Mouse (Mus musculus) fibroblast of lung, adult 2 months (primary cell): ENCODE measurements around the gene Cdk20.

Experiments used
- DNase-seq: peaks from one replicate; pipeline ENCODE4 v3.0.0-alpha.2; 2011; ENCODE audit warnings: low read depth

The Cdk20 gene

DNA sequence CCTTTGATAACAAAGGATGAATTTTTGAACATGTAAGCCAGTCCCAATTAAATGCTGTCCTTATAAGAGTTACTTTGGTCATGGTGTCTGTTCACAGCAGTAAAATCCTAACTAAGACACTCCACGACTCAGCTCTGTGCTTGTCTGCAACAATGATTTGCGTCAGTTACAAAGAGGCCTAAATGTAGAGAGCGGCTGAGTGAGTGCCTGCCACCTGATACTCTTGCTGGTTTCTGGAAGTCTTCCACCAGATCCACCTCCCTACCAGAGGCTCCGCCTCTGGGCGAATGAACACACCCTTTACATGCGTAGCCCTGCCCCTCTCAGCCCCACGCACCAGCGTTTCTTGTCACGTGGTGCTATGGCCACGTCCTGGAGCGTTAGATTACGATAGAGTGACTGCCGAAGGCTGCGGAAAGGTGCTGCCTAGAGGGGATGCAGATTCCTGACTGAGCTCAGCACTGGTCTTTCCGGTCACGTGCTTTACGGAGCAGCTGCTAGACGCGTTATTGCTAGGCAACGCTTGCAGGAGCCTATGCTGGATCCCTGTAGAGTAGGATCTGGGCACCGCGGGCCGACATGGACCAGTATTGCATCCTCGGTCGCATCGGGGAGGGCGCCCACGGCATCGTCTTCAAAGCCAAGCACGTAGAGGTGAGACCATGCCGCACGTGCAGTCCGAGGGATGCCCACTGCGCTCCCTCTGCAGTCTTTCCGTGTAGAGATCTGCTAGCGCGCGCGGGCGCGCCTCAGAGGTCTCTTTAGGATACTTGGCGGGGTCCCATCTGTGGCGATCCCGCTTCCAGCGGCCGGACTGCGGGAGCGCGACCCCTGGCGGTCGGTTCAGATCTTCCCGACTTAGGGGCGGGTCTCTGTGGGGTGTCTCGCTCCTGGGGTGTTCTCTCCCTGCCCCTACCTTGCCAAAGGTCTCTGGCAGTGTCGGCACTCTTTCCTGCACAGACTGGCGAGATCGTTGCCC, at the start of gene Cdk20:
Gene Cdk20 (plus strand): TSS at position 298 of the 979 bp plus-strand sequence.
- DNase-seq: peak; percentile 95

DNA sequence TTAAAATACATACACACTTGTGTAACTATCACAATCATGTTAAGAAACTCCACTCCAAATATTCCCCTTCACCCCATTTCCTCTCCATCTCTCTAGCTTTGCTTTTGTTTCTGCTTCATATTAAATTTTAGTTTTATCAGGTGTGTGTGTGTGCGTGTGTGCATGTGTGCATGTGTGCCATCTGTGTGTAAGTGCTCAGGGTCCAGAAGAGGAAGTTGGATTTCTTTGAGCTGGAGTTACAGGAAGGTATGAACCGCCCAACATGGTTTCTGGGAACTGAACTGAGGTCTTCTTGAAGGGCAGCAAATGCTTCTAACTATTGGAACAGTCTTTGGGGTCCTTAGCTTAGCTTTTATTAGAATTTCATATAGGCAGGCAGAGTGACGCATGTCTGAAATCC, 47.2 kb upstream of the Cdk20 start:
- DNase-seq: no peak

DNA sequence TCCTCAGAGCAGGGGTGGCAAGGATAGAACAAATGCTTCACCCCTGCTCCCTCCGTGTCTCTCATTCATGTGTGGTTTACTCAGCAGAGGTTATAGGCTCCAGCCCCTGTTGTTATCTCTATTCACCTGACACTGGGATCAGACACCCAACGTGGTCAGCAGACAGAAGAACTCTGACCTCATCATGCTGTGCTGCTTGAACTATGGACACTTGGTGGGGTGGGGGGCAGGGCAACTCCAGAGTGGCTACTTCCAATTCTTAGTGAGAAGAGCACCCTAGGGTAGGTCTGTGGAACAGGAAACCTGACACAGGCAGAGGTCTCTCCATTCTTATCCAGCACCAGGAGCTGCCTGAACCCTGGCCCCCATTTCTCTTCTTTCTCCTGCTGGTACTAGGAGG, 46.1 kb upstream of the Cdk20 start:
- DNase-seq: no peak

DNA sequence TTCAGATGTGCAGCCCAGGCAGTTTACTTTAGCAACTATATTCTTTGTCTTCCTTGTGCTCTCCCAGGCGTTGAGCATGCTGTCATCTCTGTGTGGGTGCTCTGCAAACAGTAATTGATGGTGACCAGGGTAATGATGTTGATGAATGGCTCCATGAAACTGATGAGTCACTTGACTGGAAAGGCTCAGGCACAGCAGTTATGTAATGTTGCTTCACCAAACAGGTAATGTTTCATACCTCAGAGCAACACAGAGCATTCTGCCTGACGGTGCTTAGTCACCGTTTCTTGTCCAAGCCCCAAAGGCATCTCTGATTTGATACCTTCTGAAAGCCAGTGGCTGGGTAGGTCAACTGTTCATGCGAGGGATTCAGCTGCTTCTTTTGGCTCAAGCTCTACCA, 43.7 kb upstream of the Cdk20 start:
- peak; percentile 45 for DNase-seq

DNA sequence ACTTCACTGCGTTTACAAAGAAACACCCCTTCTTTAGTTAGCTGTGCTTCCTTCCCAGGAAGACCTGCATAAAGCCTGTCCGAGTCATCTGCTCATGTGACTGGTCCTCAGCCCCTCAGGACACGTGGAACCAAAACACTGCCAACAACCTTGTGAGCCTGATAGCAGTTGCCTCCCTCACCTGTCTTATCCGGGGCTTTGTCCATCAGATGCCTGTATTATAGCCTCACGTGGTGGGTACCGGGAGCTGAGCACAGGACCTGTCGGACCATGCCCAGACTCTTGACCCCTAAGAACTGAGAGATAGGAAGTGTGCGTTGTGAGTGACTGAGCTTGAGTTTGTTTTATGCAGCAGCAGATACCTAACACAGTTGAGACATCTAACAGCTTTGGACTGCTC, 35.1 kb upstream of the Cdk20 start:
- no peak for DNase-seq

DNA sequence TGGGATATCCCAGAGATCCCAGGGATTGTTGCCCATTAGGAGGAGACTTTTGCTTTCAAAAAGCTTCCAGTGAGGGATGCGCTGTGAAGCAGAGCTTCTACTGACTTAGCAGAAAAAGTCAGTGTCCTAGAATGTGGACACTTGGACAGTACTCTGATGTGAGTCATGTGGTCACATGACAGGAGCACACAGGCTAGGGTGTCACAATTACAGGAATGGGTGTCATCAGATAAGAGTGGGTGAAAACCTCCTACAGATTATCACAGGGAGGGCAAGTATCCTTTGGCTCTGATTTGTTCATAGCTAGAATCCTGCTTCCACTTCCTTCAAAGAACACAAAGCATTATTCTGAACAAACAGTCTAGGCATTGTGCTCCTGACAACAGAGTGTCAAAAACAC, 34.0 kb upstream of the Cdk20 start:
- no peak for DNase-seq

DNA sequence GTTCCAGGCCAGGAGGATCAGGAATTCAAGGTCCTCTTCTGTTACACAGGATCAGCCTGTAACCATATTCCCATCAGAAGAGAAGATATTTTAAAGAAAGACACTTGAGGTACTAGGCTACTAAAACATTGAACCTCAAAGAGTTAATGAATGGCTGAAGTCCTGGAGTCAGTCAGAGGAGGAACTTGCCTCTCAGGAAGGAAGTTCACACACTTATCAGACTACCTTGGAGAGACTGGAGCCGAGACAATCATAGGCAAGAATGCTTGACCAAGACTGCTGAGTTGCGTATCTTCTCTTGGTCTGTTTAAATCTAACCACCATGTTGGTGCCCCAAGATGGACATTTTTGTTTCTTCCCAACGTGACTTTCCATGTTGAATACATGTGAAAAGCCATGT, 32.2 kb upstream of the Cdk20 start:
- no peak for DNase-seq

DNA sequence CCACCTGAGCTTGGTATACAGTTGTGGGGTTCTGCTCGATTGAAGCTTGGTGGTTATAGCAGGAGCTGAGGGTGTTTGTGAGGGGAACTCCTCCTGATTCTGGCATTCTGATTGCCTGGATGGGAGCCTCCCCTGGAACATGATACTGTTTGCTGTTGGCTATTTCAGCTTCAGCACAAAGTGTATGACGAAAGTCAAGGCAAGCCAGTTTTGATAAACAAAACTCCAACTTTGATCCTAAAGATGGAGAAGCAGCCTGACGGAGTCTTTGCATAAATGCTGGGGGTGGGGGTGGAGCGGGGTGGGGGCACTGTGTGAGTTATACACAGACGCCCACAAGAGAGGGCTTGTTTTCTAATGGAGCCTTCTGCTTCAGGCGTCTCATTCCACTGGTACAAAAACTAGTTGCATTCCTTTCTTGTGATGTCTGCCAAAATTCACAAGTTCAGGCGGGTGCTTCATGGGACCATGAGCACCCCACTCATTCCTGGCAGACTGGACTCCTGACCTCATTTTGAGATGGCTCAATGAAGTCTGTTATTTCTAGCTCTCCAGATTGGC, 31.2 kb upstream of the Cdk20 start:
- DNase-seq: peak; percentile 64

DNA sequence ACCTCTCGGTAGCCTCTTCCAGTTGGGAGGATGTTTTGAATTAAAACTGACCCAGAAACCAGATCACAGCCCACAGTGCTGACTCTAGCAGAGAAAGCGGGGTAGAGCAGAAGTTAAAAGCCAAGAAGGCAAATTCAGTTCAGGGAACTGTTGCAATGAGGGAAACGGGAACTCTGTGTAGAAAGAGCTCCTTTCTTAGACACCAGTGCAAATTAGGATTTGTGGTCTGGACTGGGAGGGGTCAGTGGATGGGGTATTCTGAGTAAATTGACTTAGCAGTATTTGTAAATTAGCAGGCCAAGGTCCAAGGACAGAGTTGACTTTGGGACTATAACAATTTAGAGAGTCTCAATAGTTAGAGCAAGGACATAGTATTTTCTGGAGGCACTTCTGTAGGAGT, 30.1 kb upstream of the Cdk20 start:
- no peak for DNase-seq

DNA sequence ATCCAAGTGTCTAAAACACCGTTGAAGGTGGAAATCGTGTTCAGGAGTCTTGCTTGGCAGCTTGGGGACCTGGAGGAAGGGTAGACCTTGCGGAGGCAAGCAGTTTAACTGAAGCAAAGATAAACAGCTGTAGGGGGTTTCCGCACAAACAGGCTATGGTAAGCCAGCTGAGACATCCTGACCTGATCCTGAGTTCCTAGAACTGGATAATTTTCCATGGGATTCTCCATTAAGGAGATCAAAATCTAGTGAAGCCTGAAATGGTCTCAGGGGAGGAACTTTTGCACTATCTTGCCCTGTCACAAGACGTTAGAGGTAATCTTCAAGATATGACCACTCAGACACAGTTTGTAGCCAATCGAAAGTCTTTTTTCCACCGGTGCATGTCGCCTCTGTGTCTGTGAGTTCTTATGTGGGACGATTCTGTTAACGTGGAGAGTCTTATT, 29.6 kb upstream of the Cdk20 start:
- no peak for DNase-seq

DNA sequence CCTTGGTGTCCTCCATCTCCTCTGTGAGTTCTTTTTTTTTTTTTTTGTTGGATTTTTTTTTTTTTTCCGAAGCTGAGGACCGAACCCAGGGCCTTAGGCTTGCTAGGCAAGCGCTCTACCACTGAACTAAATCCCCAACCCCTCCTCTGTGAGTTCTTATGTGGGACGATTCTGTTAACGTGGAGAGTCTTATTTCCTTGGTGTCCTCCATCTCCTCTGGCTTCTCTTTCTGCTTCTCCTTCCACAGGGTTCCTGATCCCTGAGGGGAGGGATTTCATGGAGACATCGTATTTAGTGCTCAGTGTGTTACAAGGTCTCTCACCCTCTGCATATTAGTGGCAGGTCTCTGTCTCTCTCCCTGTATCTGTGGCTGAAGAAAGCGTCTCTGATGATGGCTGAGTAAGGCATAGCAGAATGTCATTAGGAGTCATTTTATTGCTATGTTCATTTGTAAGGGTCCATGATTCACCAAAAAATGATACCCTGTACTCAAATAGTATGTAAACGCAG, 29.1 kb upstream of the Cdk20 start:
- no peak for DNase-seq

DNA sequence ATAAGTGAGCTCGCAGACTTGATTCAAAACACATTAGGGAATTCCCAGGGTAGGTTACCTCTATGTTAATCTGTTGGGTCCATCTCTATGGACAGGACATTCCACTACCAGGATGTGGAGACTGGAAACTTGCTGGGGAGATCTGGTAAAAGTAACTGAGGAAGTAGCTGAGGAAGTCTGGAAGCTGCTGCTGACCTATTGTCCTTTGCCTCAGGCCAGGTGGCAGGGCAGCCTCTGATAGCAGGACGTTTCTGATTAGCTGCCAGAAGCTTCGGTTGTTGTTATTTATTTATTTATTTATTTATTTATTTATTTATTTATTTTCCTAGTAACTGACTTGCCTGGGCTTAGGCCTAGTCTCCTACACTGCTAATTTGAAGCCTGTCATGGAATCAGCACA, 28.6 kb upstream of the Cdk20 start:
- DNase-seq: no peak

DNA sequence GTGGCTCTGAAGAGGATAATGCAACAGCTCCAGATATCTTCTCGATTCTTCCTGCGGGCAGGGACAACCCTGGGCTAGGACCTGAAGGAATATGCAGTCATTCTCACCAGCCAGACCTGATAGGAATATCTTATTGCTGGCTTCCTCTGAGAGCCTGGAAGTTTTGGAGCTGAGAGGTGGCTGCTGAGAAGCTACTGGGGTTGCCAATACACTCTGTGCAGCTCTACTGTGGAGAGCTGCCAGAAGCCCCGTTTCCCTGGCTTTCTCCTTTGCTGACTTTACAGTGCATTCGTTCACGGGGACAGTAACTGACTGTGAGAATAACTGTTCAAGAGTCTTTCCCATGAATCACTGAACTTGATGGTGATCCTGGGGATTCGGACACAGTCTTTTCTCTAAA, 26.6 kb upstream of the Cdk20 start:
- DNase-seq: no peak

DNA sequence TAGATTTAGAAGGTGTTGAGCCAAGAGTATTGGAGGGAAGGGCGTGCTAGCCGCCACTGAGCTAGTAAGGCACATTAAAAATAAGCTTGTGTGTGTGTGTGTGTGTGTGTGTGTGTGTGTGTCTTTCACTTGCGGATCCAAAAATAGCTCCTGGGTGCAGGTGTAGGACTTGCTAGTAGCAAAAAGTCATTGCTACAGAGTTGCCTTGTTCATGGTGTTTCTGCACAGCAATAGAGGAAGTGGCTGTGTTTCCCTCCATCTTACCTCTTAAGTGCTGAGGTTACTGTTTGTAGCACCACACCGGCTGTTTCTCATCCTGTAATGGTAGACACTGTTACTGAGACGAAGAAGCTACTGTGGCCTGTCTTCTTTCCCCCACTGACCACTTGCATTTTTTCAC, 24.1 kb upstream of the Cdk20 start:
- no peak for DNase-seq

DNA sequence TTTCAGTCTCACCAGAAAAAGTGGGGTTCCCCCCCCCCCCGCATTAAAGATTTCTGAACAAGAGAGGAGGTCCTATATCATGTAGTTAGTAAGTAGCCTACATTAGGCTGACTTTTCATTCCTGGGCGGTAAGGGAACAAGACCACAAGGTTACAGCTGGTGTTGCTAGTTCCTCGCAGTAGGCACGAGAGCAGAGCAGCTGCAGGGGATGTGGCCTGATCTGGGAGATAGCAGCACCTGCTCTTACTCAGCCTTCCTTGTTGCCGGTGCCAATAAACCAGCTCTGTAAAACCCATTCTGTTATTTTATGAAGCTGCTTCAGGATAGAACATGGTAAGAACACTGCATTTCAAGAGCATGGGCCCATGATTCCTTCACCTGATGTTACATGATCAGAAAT, 21.5 kb upstream of the Cdk20 start:
- no peak for DNase-seq

DNA sequence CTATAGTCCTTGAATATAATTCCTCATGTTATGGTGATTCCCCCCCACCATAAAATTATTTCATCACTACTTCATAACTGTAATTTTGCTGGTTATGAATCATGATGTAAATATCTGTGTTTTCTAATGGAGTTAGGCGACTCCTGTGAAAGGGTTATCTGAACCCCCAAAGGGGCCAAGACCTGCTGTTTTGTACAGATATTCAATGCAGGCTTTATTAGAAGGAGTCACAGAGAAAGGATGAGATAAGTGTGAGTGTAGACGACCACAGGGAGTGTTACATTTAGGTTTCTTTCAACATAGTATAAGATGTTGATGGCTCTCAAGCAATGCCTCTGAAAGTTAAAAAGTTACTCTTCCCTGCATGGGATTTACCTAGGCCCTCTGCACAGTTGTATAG, 20.8 kb upstream of the Cdk20 start:
- DNase-seq: no peak

DNA sequence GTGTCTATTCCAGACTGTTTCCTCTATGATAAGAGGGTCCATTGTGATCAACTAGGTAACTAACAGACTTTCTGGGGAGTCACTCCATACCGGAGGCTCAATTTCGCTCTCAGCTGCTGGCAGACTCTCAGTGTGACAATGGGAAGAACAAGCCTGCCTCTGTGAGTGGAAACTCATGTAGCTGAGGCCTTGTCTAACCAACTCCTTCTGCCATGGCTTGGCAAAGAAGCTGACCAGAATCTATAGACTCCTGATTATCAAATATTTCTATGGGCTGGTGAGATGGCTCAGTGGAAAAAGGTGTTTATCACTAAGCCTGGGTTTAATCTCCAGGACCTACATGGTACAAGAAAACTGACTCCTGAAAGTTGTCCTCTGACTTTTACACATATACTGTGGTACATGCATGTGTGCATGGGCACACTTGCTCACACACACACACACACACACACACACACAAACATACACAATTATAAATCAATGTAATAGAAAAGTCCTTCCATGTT, 19.3 kb upstream of the Cdk20 start:
- no peak for DNase-seq

DNA sequence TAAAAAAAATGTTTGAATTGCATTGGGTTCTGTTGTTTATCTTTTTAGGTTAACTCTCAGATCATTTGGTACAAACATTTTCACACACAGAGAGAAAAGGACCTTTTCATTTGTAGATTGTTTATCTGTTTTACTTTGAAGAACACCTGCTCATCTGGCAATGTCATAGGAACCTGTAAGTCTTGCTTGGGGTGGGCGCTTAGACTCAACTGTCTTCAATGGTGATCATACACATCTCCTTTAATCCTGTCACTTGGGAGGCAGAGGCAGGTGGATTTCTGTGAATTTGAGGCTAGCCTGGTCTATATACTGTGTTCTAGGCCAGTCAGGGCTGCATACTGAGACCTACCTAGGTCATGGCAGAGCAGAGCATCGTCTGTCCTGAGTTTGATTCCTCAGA, 16.5 kb upstream of the Cdk20 start:
- DNase-seq: no peak

DNA sequence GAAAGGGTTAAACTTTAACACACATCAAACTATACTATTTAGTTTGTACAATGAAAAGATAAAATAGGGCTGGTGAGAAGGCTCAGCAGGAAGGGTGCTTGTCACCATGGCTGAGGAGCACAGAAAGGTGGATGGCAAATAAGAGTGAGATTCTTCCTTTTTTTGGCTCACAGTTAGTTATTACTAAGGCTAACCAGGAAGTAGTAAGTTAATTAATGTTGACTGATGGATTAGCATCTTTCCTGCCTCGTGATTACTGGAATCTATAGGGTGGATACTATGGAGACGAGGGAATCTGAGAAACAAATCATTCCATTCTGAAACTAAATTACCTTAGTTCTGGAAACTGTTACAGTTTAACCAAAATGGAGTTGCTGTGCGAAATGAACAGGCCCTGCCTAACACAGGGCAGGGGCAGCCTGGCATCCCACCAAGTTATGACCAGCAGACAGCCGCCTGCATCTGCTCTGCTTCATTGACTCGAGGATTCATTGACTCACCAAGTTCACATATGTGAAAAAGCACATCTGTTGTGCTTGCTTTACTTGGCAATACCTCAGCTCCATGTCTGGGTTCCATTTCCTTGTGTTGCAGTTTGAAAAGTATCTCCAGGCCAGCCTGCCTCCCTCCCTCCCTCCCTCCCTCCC, 15.0 kb upstream of the Cdk20 start:
- no peak for DNase-seq

DNA sequence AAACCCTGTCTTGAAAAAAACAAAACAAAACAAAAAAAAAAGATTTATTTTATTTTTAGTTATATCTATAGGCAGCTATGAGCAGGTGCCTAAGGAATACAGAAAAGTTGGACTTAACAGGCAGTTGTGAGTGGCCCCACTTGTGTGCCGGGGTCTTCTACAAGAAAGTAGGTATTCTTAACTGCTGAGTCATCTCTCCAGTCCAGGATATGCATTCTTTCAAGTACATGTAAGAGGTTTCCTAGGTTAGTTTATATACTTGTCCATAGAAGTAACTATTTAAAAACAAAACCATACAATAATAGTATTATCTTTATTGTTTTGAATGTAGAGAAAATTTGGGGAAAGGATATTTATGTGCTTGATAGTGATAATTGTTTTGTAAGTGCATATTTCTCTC, 11.3 kb upstream of the Cdk20 start:
- DNase-seq: no peak

DNA sequence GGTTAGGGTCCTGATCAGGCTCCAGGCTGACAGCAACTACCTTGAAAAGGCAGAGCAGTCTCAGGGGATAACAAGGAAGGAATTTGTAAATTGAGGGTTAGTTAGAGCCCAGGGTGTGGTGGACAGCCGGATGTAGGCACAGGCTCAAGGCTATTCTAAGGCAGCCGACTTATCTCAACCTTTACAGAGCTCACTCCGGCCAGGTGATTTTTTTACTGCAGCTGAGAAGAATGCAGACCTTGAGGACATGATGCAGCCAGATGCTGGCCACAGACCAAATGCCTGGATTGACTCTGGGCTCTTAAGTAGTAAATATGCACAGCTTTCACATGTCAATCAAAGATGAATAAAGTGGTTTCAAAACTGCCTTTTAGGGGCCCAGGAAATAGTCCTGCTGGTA, 10.7 kb upstream of the Cdk20 start:
- no peak for DNase-seq

DNA sequence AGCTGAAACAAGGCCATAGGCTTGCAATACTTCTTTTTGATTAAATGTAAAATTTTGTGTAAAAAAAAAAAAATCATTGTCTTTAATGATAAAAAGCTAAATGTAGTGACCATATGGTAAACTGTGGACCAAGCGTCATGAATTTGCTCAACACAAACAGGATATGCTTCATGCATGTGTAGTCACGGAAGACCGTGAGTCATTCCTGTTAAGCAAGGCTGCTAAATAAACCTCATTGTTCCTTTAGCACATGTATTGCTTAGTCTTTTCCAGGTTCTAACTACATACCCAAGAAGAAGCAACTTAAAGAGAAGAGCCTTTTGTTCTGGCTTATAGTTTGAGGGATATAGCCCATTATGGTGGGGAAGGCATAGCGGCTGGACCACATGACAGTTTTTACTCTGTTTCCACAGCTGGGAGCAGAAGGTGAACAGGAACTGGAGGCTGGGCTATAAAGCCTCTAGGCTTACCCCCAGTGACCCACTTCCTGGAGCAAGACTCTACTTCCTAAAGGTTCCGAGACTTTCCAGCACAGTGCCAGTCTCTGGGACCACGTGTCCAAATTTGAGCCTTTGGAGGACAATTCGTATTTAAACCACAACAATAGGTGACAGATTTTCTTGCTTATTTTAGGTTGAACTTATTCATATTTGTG, 10.0 kb upstream of the Cdk20 start:
- no peak for DNase-seq
